29 mouse cellular contexts compared by ENCODE assay signal in the genomic region with DNA sequence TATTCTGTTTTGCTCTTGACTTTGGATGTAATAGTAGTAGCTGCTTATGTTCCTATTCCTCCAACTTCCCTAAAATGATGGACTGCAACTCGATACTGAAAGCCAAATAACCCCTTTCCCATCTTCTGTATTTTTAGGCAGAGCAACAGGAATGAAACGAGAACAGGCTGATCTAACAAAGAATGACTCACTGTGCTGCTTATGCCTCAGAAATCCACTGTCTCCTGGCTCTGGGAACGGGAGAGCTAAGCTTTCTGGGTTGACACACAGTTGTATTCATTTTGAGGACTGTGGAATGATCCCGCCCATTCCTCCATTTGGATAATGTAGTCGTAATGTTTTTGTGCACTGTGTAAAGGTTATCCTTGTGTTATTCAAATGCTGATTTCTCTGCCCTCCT.
DNase-seq lines count a peak whose midpoint lies in the region; ATAC-seq and TF ChIP-seq lines count a peak whose summit lies in the region.
"Had no signal": no experiment of that assay in that cellular context is flagged by ENCODE, and none has a peak within 500 bp of the region (broad histone marks: within the 10 kb centered on the region; RNA-seq: fewer than 3 reads in every experiment).

No protein-coding gene starts in this region.

- H3K4me3 ChIP-seq in intestine, embryonic 14.5 days (ENCODE audit: low read depth, low read length): no peak overlapping the region
- no peak overlapping the region for H3K4me3 ChIP-seq in intestine, postnatal 0 days (ENCODE audit: low read depth, low read length)
- H3K4me3 ChIP-seq in myocyte: no peak overlapping the region
- H3K4me3 ChIP-seq in heart, embryonic 11.5 days (ENCODE audit: low read depth, low read length): no peak overlapping the region
- no peak overlapping the region for H3K4me3 ChIP-seq in gastrocnemius, adult 2 months
- H3K4me3 ChIP-seq: embryonic facial prominence, embryonic 12.5 days; embryonic facial prominence, embryonic 15.5 days; heart, embryonic 13.5 days had no signal

- TF ChIP-seq POLR2A in myocyte (IDR thresholded peaks at IDR 0.05; ENCODE audit: insufficient read length, low read depth): no peak

- intact Hi-C loops in gastrocnemius, adult 2 months (cut with DNase I): no loop called here

- H3K79me2 ChIP-seq in myocyte (ENCODE audit: control insufficient read depth, insufficient read depth): no peaks in the 10 kb centered on the region

- H3K27ac ChIP-seq in intestine, embryonic 14.5 days (ENCODE audit: low read depth): no peak overlapping the region
- no peak overlapping the region for H3K27ac ChIP-seq in intestine, postnatal 0 days (ENCODE audit: low read depth, low read length)
- no peak overlapping the region for H3K27ac ChIP-seq in heart, embryonic 11.5 days (ENCODE audit: low read depth, low read length)
- no peak overlapping the region for H3K27ac ChIP-seq in gastrocnemius, adult 2 months
- H3K27ac ChIP-seq: embryonic facial prominence, embryonic 12.5 days; embryonic facial prominence, embryonic 15.5 days; heart, embryonic 13.5 days; hindbrain, embryonic 14.5 days; hindbrain, postnatal 0 days had no signal

- no peak overlapping the region for H3K9ac ChIP-seq in intestine, embryonic 14.5 days (ENCODE audit: low read length)
- H3K9ac ChIP-seq in intestine, postnatal 0 days (ENCODE audit: low read depth, low read length): no peak overlapping the region
- H3K9ac ChIP-seq in heart, embryonic 11.5 days (ENCODE audit: low read depth, low read length): no peak overlapping the region
- H3K9ac ChIP-seq: embryonic facial prominence, embryonic 12.5 days; embryonic facial prominence, embryonic 15.5 days; forebrain, postnatal 0 days; heart, embryonic 13.5 days; hindbrain, embryonic 14.5 days had no signal

- H3K36me3 ChIP-seq in intestine, embryonic 14.5 days (ENCODE audit: control insufficient read depth, insufficient read depth, low read length): no peaks in the 10 kb centered on the region
- no peaks in the 10 kb centered on the region for H3K36me3 ChIP-seq in intestine, postnatal 0 days (ENCODE audit: control insufficient read depth, insufficient read depth)
- H3K36me3 ChIP-seq in myocyte (ENCODE audit: control insufficient read depth, insufficient read depth): no peaks in the 10 kb centered on the region
- H3K36me3 ChIP-seq in heart, embryonic 11.5 days (ENCODE audit: control insufficient read depth, insufficient read depth, low read length): no peaks in the 10 kb centered on the region
- H3K36me3 ChIP-seq: embryonic facial prominence, embryonic 12.5 days; embryonic facial prominence, embryonic 15.5 days; G1E; heart, embryonic 13.5 days had no signal

- ATAC-seq in intestine, embryonic 14.5 days (replicated peaks; ENCODE audit: low FRiP score, low TSS enrichment, low read depth): no peak
- no peak for ATAC-seq in intestine, postnatal 0 days
- ATAC-seq in heart, embryonic 11.5 days (replicated peaks; ENCODE audit: insufficient number of reproducible peaks, low FRiP score, low TSS enrichment): no peak
- ATAC-seq: activated CD4-positive, CD25-positive, alpha-beta regulatory T cell, adult 4 months; forebrain, embryonic 14.5 days; forebrain, postnatal 0 days; hindbrain, postnatal 0 days; inflammation-experienced regulatory T-cells, adult 6 months had no signal

- H3K9me3 ChIP-seq in intestine, embryonic 14.5 days (ENCODE audit: control insufficient read depth, low read length): no peaks in the 10 kb centered on the region
- H3K9me3 ChIP-seq in intestine, postnatal 0 days (ENCODE audit: control insufficient read depth): no peaks in the 10 kb centered on the region
- H3K9me3 ChIP-seq in heart, embryonic 11.5 days (replicated peaks; ENCODE audit: control insufficient read depth, low read length): peaks cover 3% of the 10 kb centered on the region
- H3K9me3 ChIP-seq: embryonic facial prominence, embryonic 12.5 days; embryonic facial prominence, embryonic 15.5 days had no signal

- no peaks in the 10 kb centered on the region for H3K4me1 ChIP-seq in intestine, embryonic 14.5 days (replicated peaks; ENCODE audit: control insufficient read depth, insufficient read depth, low read length)
- H3K4me1 ChIP-seq in intestine, postnatal 0 days (replicated peaks; ENCODE audit: control insufficient read depth, insufficient read depth, low read length): no peaks in the 10 kb centered on the region
- no peaks in the 10 kb centered on the region for H3K4me1 ChIP-seq in heart, embryonic 11.5 days (ENCODE audit: control insufficient read depth, insufficient read depth, low read length)
- H3K4me1 ChIP-seq: embryonic facial prominence, embryonic 12.5 days; embryonic facial prominence, embryonic 15.5 days had no signal

- TF ChIP-seq CTCF in intestine, postnatal 0 days (IDR thresholded peaks at IDR 0.05; ENCODE audit: low read depth): no peak
- no peak for TF ChIP-seq CTCF in gastrocnemius, adult 2 months (IDR thresholded peaks at IDR 0.05)

- H3K4me2 ChIP-seq in intestine, embryonic 14.5 days (ENCODE audit: low read length): no peak overlapping the region
- no peak overlapping the region for H3K4me2 ChIP-seq in intestine, postnatal 0 days (replicated peaks; ENCODE audit: low read depth)
- H3K4me2 ChIP-seq in myocyte (ENCODE audit: low read depth): peak overlapping the region; percentile 18
- H3K4me2 ChIP-seq in heart, embryonic 11.5 days: no peak overlapping the region
- H3K4me2 ChIP-seq: embryonic facial prominence, embryonic 12.5 days; embryonic facial prominence, embryonic 15.5 days; heart, embryonic 13.5 days; hindbrain, embryonic 14.5 days had no signal

- no peak overlapping the region for H3ac ChIP-seq in myocyte (ENCODE audit: control insufficient read depth, insufficient read length)

- 74% methylated on average over 5 of the region's 5 CpGs for WGBS in intestine, embryonic 14.5 days
- WGBS in intestine, postnatal 0 days: 80% methylated on average over 5 of the region's 5 CpGs
- 67% methylated on average over 5 of the region's 5 CpGs for WGBS in heart, embryonic 11.5 days (ENCODE audit: insufficient replicate concordance)

- H3K27me3 ChIP-seq in intestine, embryonic 14.5 days (replicated peaks; ENCODE audit: control insufficient read depth, insufficient read depth, low read length): no peaks in the 10 kb centered on the region
- H3K27me3 ChIP-seq in intestine, postnatal 0 days (replicated peaks; ENCODE audit: control insufficient read depth, insufficient read depth, low read length): no peaks in the 10 kb centered on the region
- no peaks in the 10 kb centered on the region for H3K27me3 ChIP-seq in myocyte (ENCODE audit: control insufficient read depth, insufficient read depth, insufficient read length)
- no peaks in the 10 kb centered on the region for H3K27me3 ChIP-seq in heart, embryonic 11.5 days (ENCODE audit: control insufficient read depth, insufficient read depth, low read length)
- H3K27me3 ChIP-seq: CH12.LX; embryonic facial prominence, embryonic 12.5 days; embryonic facial prominence, embryonic 15.5 days; heart, embryonic 13.5 days had no signal

- peak; percentile 9 for DNase-seq in intestine, embryonic 14.5 days (ENCODE audit: low spot score)
- DNase-seq in right cerebral cortex, adult 18-20 months: peak; percentile 21
- DNase-seq in right cerebral cortex, postnatal 4 days: no peak
- no peak for DNase-seq in gastrocnemius, adult 2 months
- DNase-seq: adrenal gland, adult 8-10 months; adrenal gland, postnatal 25 days; B cell, adult 2 months; cerebellum, adult 11 months; cerebellum, adult 2 months; cerebellum, adult 9-11 months; cerebellum, postnatal 25 days; forebrain, postnatal 0 days; gastrocnemius, postnatal 14 days; heart, adult 11 months; heart, postnatal 14 days; heart, postnatal 4 days had no signal

TF ChIP-seq in myocyte, 11 proteins besides CTCF, POLR2A, EP300 and RAD21:
- no peak for TF ChIP-seq E2F4 (IDR thresholded peaks at IDR 0.05; ENCODE audit: insufficient read depth)
- no peak for TF ChIP-seq USF1 (IDR thresholded peaks at IDR 0.05; ENCODE audit: low read depth)
- TF ChIP-seq POLR2AphosphoS2 (IDR thresholded peaks at IDR 0.05; ENCODE audit: insufficient read length, low read depth): no peak
- TF ChIP-seq SRF (IDR thresholded peaks at IDR 0.05; ENCODE audit: control insufficient read depth, insufficient read length, low read depth): no peak
TF ChIP-seq in myocyte: peak in this region for 0.

Comparison
In these comparisons a context has a peak if more than half of its experiments do, and no peak if none do; other contexts are left out.
1. DNase-seq: peak in intestine, embryonic 14.5 days (single experiment) and right cerebral cortex, adult 18-20 months (single experiment); none in right cerebral cortex, postnatal 4 days (single experiment) and gastrocnemius, adult 2 months (single experiment).